Mouse (Mus musculus): Measurements from ENCODE around the gene Gstm1. TPM values are rescaled to one million over a fixed set of nuclear protein-coding genes. Genes with fewer than 3 reads are reported as not detected.
"Not testable (repeated sequence)": the region's sequence is repeated elsewhere in the genome, so short reads cannot be mapped to it uniquely, and the experiment has no call there.

Gene Gstm1
- total and polyA plus RNA-seq, 3 experiments, result 334 to 658 (median 410) TPM

GRCm38 (mm10) chr3:108022650-108023049, 4.9 kb upstream of the Gstm1 start:
- no peaks in the 10 kb centered on the region for H3K79me2 ChIP-seq (replicated peaks; ENCODE audit: control insufficient read depth, insufficient read depth, low read length)
- TF ChIP-seq EP300 (IDR thresholded peaks at IDR 0.05; ENCODE audit: insufficient read depth, low read depth, low read length) (no peak), POLR2A (IDR thresholded peaks at IDR 0.05; ENCODE audit: insufficient read depth, low read depth, low read length) (no peak), CTCF (IDR thresholded peaks at IDR 0.05) (no peak)
- intact Hi-C loops (cut with DNase I), result no loop called here
- peak; percentile 55 to 62 for DNase-seq
- no peak overlapping the region for H3K9ac ChIP-seq (ENCODE audit: low read depth, low read length)
- no peaks in the 10 kb centered on the region for H3K36me3 ChIP-seq (ENCODE audit: control insufficient read depth, insufficient read depth, low read length)
- H3K4me3 ChIP-seq, result no peak overlapping the region
- H3K27ac ChIP-seq, result no peak overlapping the region
- H3K27me3 ChIP-seq (ENCODE audit: control insufficient read depth, insufficient read depth, low read length), result no peaks in the 10 kb centered on the region
- peaks cover 4% of the 10 kb centered on the region for H3K4me1 ChIP-seq (ENCODE audit: control insufficient read depth, insufficient read depth, low read length)
- WGBS, result 52% methylated on average over 6 of the region's 6 CpGs

- H3K36me3 ChIP-seq (ENCODE audit: control insufficient read depth, insufficient read depth, low read length); DNase-seq; H3K27ac ChIP-seq; H3K9ac ChIP-seq (ENCODE audit: low read depth, low read length); H3K4me3 ChIP-seq; H3K79me2 ChIP-seq (replicated peaks; ENCODE audit: control insufficient read depth, insufficient read depth, low read length); intact Hi-C loops (cut with DNase I); H3K4me1 ChIP-seq (ENCODE audit: control insufficient read depth, insufficient read depth, low read length); H3K27me3 ChIP-seq (ENCODE audit: control insufficient read depth, insufficient read depth, low read length): not testable (repeated sequence)
- WGBS, result 62% methylated on average over 11 of the region's 11 CpGs
Measured at GRCm38 (mm10) chr3:108020351-108021022, 2.7 kb upstream of the Gstm1 start.

- not testable (repeated sequence) for H3K79me2 ChIP-seq (replicated peaks; ENCODE audit: control insufficient read depth, insufficient read depth, low read length); H3K27me3 ChIP-seq (ENCODE audit: control insufficient read depth, insufficient read depth, low read length); H3K27ac ChIP-seq; DNase-seq; H3K4me1 ChIP-seq (ENCODE audit: control insufficient read depth, insufficient read depth, low read length); H3K4me3 ChIP-seq; H3K9ac ChIP-seq (ENCODE audit: low read depth, low read length)
- peaks cover 12% of the 10 kb centered on the region; the same call in 1 of the 2 replicates for H3K36me3 ChIP-seq (ENCODE audit: control insufficient read depth, insufficient read depth, low read length)
- intact Hi-C loops (cut with DNase I), result loop anchor here (2.0 to 10.0 kb wide), 5 partner anchors 26 to 254 kb away; partner anchors contain the start of genes Csf1, Gstm4 and Gstm7
- 64% methylated on average over 3 of the region's 3 CpGs for WGBS
Measured at GRCm38 (mm10) chr3:108019226-108019625, 1.5 kb upstream of the Gstm1 start.

- Histone ChIP-seq H3K36me3 (ENCODE audit: control insufficient read depth, insufficient read depth, low read length) (peaks cover 12% of the 10 kb centered on the region; the same call in 1 of the 2 replicates), H3K9ac (ENCODE audit: low read depth, low read length) (peak overlapping the region; percentile 46), H3K79me2 (replicated peaks; ENCODE audit: control insufficient read depth, insufficient read depth, low read length) (no peaks in the 10 kb centered on the region), H3K4me3 (peak overlapping the region; percentile 53), H3K27me3 (ENCODE audit: control insufficient read depth, insufficient read depth, low read length) (no peaks in the 10 kb centered on the region), H3K4me1 (ENCODE audit: control insufficient read depth, insufficient read depth, low read length) (peaks cover 16% of the 10 kb centered on the region), H3K27ac (peak overlapping the region; percentile 95)
- 13% methylated on average over 14 of the region's 14 CpGs for WGBS
- peak in 1 of 2 experiments; percentile 50 for DNase-seq
- intact Hi-C loops (cut with DNase I), result loop anchor here (1.0 to 10.0 kb wide), 6 partner anchors 26 to 254 kb away; partner anchors contain the start of genes Csf1, Gstm4 and Gstm7
- TF ChIP-seq POLR2A (IDR thresholded peaks at IDR 0.05; ENCODE audit: insufficient read depth, low read depth, low read length) (no peak), CTCF (IDR thresholded peaks at IDR 0.05) (no peak), EP300 (IDR thresholded peaks at IDR 0.05; ENCODE audit: insufficient read depth, low read depth, low read length) (no peak)
Measured at GRCm38 (mm10) chr3:108018190-108018820, 532 bp upstream of the Gstm1 start.

- peak overlapping the region; percentile 19; the same call in 1 of the 2 replicates for H3K9ac ChIP-seq (ENCODE audit: low read depth, low read length)
- peak overlapping the region; percentile 63 for H3K4me3 ChIP-seq
- intact Hi-C loops (cut with DNase I), result loop anchor here (5.0 to 10.0 kb wide), 3 partner anchors 34 to 252 kb away; partner anchors contain the start of gene Csf1
Measured at GRCm38 (mm10) chr3:108016468-108016867, 1.3 kb downstream of the Gstm1 start.

GRCm38 (mm10) chr3:108014974-108015346, 2.8 kb downstream of the Gstm1 start:
- Histone ChIP-seq H3K79me2 (replicated peaks; ENCODE audit: control insufficient read depth, insufficient read depth, low read length) (no peaks in the 10 kb centered on the region), H3K4me3 (no peak overlapping the region), H3K4me1 (ENCODE audit: control insufficient read depth, insufficient read depth, low read length) (peaks cover 21% of the 10 kb centered on the region), H3K36me3 (ENCODE audit: control insufficient read depth, insufficient read depth, low read length) (peaks cover 12% of the 10 kb centered on the region; the same call in 1 of the 2 replicates), H3K9ac (ENCODE audit: low read depth, low read length) (no peak overlapping the region), H3K27me3 (ENCODE audit: control insufficient read depth, insufficient read depth, low read length) (no peaks in the 10 kb centered on the region), H3K27ac (peak overlapping the region; percentile 7)
- DNase-seq, result no peak
- no peak for TF ChIP-seq CTCF (IDR thresholded peaks at IDR 0.05)
- TF ChIP-seq EP300 (IDR thresholded peaks at IDR 0.05; ENCODE audit: insufficient read depth, low read depth, low read length), result no peak
- no peak for TF ChIP-seq POLR2A (IDR thresholded peaks at IDR 0.05; ENCODE audit: insufficient read depth, low read depth, low read length)
- intact Hi-C loops (cut with DNase I), result loop anchor here (5.0 to 10.0 kb wide), 3 partner anchors 33 to 250 kb away; partner anchors contain the start of gene Csf1
- WGBS, result 90% methylated on average over 2 of the region's 2 CpGs

More at GRCm38 (mm10) chr3:108016468-108016867, 1.3 kb downstream of the Gstm1 start:
- H3K27ac ChIP-seq, result peak overlapping the region; percentile 95
- H3K4me1 ChIP-seq (ENCODE audit: control insufficient read depth, insufficient read depth, low read length), result peaks cover 18% of the 10 kb centered on the region
- DNase-seq; H3K79me2 ChIP-seq (replicated peaks; ENCODE audit: control insufficient read depth, insufficient read depth, low read length); H3K27me3 ChIP-seq (ENCODE audit: control insufficient read depth, insufficient read depth, low read length): not testable (repeated sequence)
- WGBS, result 91% methylated on average over 5 of the region's 5 CpGs
- peaks cover 12% of the 10 kb centered on the region; the same call in 1 of the 2 replicates for H3K36me3 ChIP-seq (ENCODE audit: control insufficient read depth, insufficient read depth, low read length)
